Mouse (Mus musculus): ENCODE measurements at regions not wholly inside any gene's neighbourhood (a gene's known extent, or its start where the extent isn't known, plus 50 kb on each side); places are given as distances from the start of the nearest gene placed in this dataset.

DNA sequence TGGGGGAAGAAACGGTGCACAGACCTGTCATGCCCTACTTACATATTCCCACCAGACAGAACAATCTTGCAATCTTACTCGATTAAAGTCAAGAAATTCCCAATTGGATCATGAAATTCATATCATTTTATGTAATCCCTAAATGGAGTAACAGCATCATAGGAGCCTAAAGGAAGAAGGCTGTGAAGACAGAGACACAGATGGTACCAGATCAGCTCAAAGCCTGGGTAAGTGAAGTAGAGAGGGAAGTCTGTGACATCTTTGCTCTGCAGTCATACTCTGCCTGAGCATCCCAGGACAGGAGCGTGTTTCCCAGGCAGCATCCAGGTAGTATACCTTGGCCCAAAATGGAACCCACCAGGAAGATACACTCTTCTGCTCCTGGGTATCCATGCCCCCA, 108.6 kb downstream of the Diras2 start:
- Histone ChIP-seq H3K4me3 (no peak overlapping the region), H3K27ac (no peak overlapping the region), H3K4me1 (replicated peaks) (no peaks in the 10 kb centered on the region), H3K27me3 (ENCODE audit: insufficient read depth, poor library complexity, severe bottlenecking) (no peaks in the 10 kb centered on the region), H3K9me3 (no peaks in the 10 kb centered on the region), H3K36me3 (no peaks in the 10 kb centered on the region)
- 87% methylated on average over 3 of the region's 3 CpGs for WGBS
- no peak for DNase-seq (ENCODE audit: low spot score)

DNA sequence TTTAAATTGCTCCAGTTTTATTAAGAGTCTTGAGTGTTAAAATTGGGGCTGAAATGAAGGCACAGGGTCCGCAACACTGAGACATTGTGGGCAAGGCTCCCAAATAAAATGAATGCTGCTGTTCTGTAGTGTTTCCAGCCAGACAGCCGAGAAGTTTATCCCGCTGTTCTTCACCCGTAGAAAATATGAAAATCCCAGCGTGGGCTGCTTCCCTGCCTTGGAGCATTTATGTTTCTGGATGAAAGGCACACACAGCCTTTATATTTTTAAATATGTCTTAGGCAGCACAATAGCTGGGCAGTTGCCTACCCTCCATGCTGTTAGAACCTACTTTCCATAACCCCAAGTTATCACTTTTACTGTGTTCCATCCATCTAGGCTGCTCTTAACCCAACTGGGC, 102.6 kb downstream of the Diras2 start:
- no peak for DNase-seq (ENCODE audit: low spot score)

GRCm38 (mm10) chr13:52436756-52437155, 94.3 kb downstream of the Diras2 start:
- Histone ChIP-seq H3K27me3 (ENCODE audit: insufficient read depth, poor library complexity, severe bottlenecking) (no peaks in the 10 kb centered on the region), H3K4me1 (replicated peaks) (no peaks in the 10 kb centered on the region), H3K9me3 (no peaks in the 10 kb centered on the region), H3K27ac (no peak overlapping the region), H3K4me3 (no peak overlapping the region), H3K36me3 (no peaks in the 10 kb centered on the region)
- 84% methylated on average over 8 of the region's 8 CpGs for WGBS
- no peak for DNase-seq (ENCODE audit: low spot score)

More for the DNA sequence above, 102.6 kb downstream of the Diras2 start:
- Histone ChIP-seq H3K9me3 (no peaks in the 10 kb centered on the region), H3K27ac (no peak overlapping the region), H3K4me3 (no peak overlapping the region), H3K27me3 (ENCODE audit: insufficient read depth, poor library complexity, severe bottlenecking) (no peaks in the 10 kb centered on the region), H3K36me3 (no peaks in the 10 kb centered on the region), H3K4me1 (replicated peaks) (no peaks in the 10 kb centered on the region)
- WGBS = 93% methylated on average over 5 of the region's 5 CpGs

DNA sequence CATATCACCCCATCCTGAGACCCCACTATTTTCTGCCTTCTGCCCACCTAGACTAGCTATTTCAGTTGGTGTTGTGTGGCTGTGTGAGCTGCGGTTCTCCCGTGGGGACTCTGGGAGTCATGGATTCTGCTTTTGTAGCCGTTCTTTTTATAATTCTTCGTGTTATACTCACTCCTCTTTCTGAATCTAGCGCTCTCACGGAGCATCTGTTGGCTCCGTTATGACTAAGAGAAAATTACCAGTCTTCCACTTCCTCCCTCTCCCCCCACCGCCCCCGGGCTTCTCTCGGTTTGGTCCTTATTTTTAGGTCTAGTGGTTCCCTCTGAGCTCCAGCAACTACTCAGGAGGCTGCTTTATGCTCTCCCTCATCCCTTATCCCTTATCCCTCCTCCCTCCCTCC, 85.6 kb downstream of the Diras2 start:
- no peak overlapping the region for H3K27ac ChIP-seq
- H3K36me3 ChIP-seq = no peaks in the 10 kb centered on the region
- no peaks in the 10 kb centered on the region for H3K4me1 ChIP-seq (replicated peaks)
- H3K27me3 ChIP-seq (ENCODE audit: insufficient read depth, poor library complexity, severe bottlenecking) = no peaks in the 10 kb centered on the region
- no peaks in the 10 kb centered on the region for H3K9me3 ChIP-seq
- DNase-seq (ENCODE audit: low spot score) = no peak
- no peak overlapping the region for H3K4me3 ChIP-seq
- WGBS = 90% methylated on average over 10 of the region's 10 CpGs

DNA sequence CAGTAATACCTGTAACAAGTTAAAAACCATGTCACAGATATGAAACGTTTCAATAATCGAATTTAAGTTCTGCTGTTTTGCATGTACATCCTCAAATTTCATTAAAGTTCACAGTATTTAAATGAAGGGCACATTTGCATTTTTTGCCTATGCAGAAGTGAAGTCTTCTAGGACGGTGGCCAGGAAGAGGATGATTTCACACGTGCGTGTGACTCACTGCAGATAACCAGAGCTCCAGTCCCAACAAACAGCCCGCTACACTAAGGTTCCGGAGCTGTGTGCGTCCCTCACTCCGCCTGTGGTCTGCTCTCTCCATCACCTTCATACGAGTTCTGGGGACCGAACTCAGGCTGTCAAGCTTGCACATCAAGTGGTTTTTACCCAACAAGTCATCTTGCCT, 82.2 kb downstream of the Diras2 start:
- Histone ChIP-seq H3K27ac (no peak overlapping the region), H3K4me3 (no peak overlapping the region), H3K4me1 (replicated peaks) (peaks cover 13% of the 10 kb centered on the region), H3K27me3 (ENCODE audit: insufficient read depth, poor library complexity, severe bottlenecking) (no peaks in the 10 kb centered on the region), H3K36me3 (no peaks in the 10 kb centered on the region), H3K9me3 (no peaks in the 10 kb centered on the region)
- WGBS = 89% methylated on average over 11 of the region's 11 CpGs
- DNase-seq (ENCODE audit: low spot score) = no peak

- WGBS = 78% methylated on average over 9 of the region's 9 CpGs
- no peak overlapping the region for H3K4me3 ChIP-seq
- no peak for DNase-seq (ENCODE audit: low spot score)
These were observed 79.6 kb downstream of the Diras2 start for GRCm38 (mm10) chr13:52451486-52451885.

DNA sequence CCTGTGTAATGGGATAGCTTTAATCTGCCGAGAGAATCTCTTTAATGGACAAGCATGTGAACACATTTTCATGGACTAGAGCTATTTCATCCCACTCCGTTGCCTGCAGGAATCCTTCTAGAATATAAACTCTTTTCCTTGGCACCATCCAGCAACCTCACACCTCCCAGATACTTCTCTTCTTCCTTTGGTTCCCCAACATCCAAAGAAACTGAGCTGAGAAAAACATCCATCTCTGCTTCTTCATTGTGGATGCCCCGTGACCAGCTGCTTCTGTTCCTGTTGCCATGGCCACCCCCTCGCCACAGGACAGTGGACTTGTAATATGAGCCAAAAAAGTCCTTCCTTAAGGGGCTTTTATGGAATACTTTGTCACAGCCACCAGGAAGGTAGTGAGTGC, 78.8 kb downstream of the Diras2 start:
- DNase-seq (ENCODE audit: low spot score) = peak; percentile 25
- H3K36me3 ChIP-seq = no peaks in the 10 kb centered on the region
- WGBS = 51% methylated on average over 4 of the region's 4 CpGs
- no peaks in the 10 kb centered on the region for H3K27me3 ChIP-seq (ENCODE audit: insufficient read depth, poor library complexity, severe bottlenecking)
- no peaks in the 10 kb centered on the region for H3K9me3 ChIP-seq
- H3K4me1 ChIP-seq (replicated peaks) = peaks cover 13% of the 10 kb centered on the region
- no peak overlapping the region for H3K27ac ChIP-seq
- no peak overlapping the region for H3K4me3 ChIP-seq

More at GRCm38 (mm10) chr13:52451486-52451885, 79.6 kb downstream of the Diras2 start:
- no peaks in the 10 kb centered on the region for H3K9me3 ChIP-seq
- peaks cover 13% of the 10 kb centered on the region for H3K4me1 ChIP-seq (replicated peaks)
- no peaks in the 10 kb centered on the region for H3K27me3 ChIP-seq (ENCODE audit: insufficient read depth, poor library complexity, severe bottlenecking)
- H3K36me3 ChIP-seq = no peaks in the 10 kb centered on the region
- no peak overlapping the region for H3K27ac ChIP-seq

Measured in hindbrain, embryonic 10.5 days (tissue).